28 mouse cellular contexts compared by ENCODE assay signal in the genomic region with DNA sequence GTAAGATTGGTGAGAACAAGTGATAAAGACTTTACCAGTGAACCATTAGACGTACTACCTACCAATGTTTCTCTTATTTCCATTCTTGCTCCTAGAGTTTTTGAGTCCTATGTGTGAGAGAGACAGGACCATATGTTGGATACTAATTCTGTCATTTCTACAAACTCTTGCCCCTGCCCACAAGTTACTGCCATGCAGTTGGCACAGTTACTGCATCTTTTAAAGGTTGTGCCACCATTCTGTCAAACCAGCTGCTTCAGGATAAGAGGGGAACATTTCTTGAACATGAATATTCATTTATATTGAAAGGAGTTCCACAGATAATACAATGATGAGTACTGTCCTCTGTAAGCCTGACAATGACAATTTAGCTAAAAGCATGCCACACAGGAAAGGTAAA.
A peak's percentile ranks its signal among the peaks of the same experiment; 100 is the strongest.
DNase-seq lines count a peak whose midpoint lies in the region; ATAC-seq and TF ChIP-seq lines count a peak whose summit lies in the region.
"Had no signal": no experiment of that assay in that cellular context is flagged by ENCODE, and none has a peak within 500 bp of the region (broad histone marks: within the 10 kb centered on the region; RNA-seq: fewer than 3 reads in every experiment).

No protein-coding gene starts in this region.

- no peak for DNase-seq in frontal cortex, postnatal 14 days (ENCODE audit: low spot score in 2 of 2)
- peak; percentile 35 for DNase-seq in midbrain, embryonic 11.5 days (ENCODE audit: low spot score, missing footprints)
- no peak for DNase-seq in midbrain, postnatal 0 days (ENCODE audit: low spot score)
- peak; percentile 48 to 52 for DNase-seq in layer of hippocampus, adult 2 months (ENCODE audit: low spot score in 2 of 2)
- DNase-seq in layer of hippocampus, adult 9-11 months, result peak; percentile 48
- no peak for DNase-seq in urinary bladder, postnatal 36 days (ENCODE audit: low spot score in 2 of 2)
- no peak for DNase-seq in lung, postnatal 0 days (ENCODE audit: low spot score)
- DNase-seq: adrenal gland, postnatal 25 days; B cell, adult 2 months; cerebellum, adult 2 months; gastrocnemius, postnatal 10 days; heart, postnatal 10 days; kidney, adult 18-20 months; kidney, postnatal 25 days; lung, postnatal 4 days; midbrain, embryonic 14.5 days; retina, postnatal 1 day; thymus, postnatal 4 days had no signal

- ATAC-seq in frontal cortex, adult (ENCODE audit: low TSS enrichment), result peak; percentile 89
- ATAC-seq in midbrain, embryonic 11.5 days (ENCODE audit: low FRiP score), result no peak
- ATAC-seq in midbrain, postnatal 0 days (ENCODE audit: low FRiP score), result no peak
- ATAC-seq in lung, postnatal 0 days, result no peak
- ATAC-seq: inflammation-experienced regulatory T-cells, adult 6 months had no signal

- TF ChIP-seq EP300 in lung, postnatal 0 days (IDR thresholded peaks at IDR 0.05), result no peak

- H3K4me2 ChIP-seq in midbrain, embryonic 11.5 days, result no peak overlapping the region
- no peak overlapping the region for H3K4me2 ChIP-seq in midbrain, postnatal 0 days (ENCODE audit: low read depth, low read length, poor library complexity, severe bottlenecking)
- no peak overlapping the region for H3K4me2 ChIP-seq in lung, postnatal 0 days (replicated peaks; ENCODE audit: low read depth, low read length)
- H3K4me2 ChIP-seq: heart, embryonic 13.5 days; hindbrain, embryonic 15.5 days; kidney, embryonic 15.5 days; limb, embryonic 13.5 days; liver, embryonic 11.5 days; lung, embryonic 15.5 days; neural tube, embryonic 15.5 days had no signal

- H3K27ac ChIP-seq in midbrain, embryonic 11.5 days (ENCODE audit: low read depth, low read length), result no peak overlapping the region
- no peak overlapping the region for H3K27ac ChIP-seq in midbrain, postnatal 0 days (ENCODE audit: low read depth, low read length)
- peak overlapping the region; percentile 58 for H3K27ac ChIP-seq in layer of hippocampus, adult 2 months
- no peak overlapping the region for H3K27ac ChIP-seq in lung, postnatal 0 days (ENCODE audit: low read length)
- H3K27ac ChIP-seq: heart, embryonic 13.5 days; hindbrain, embryonic 15.5 days; kidney, embryonic 15.5 days; limb, embryonic 13.5 days; lung, embryonic 15.5 days; neural tube, embryonic 15.5 days had no signal

- H3K9ac ChIP-seq in midbrain, embryonic 11.5 days (ENCODE audit: low read length), result no peak overlapping the region
- no peak overlapping the region for H3K9ac ChIP-seq in midbrain, postnatal 0 days (replicated peaks; ENCODE audit: low read length, poor library complexity, severe bottlenecking)
- no peak overlapping the region for H3K9ac ChIP-seq in lung, postnatal 0 days (replicated peaks; ENCODE audit: low read depth)
- H3K9ac ChIP-seq: heart, embryonic 13.5 days; hindbrain, embryonic 15.5 days; kidney, embryonic 15.5 days; limb, embryonic 13.5 days; lung, embryonic 15.5 days; neural tube, embryonic 15.5 days had no signal

- no peak for TF ChIP-seq CTCF in midbrain, postnatal 0 days (IDR thresholded peaks at IDR 0.05)
- TF ChIP-seq CTCF in layer of hippocampus, adult 2 months (conservative IDR thresholded peaks at IDR 0.05), result no peak
- TF ChIP-seq CTCF in lung, postnatal 0 days (IDR thresholded peaks at IDR 0.05), result no peak

- no peak overlapping the region for H3K4me3 ChIP-seq in midbrain, embryonic 11.5 days (ENCODE audit: low read depth, low read length)
- H3K4me3 ChIP-seq in midbrain, postnatal 0 days (ENCODE audit: low read depth, low read length), result no peak overlapping the region
- H3K4me3 ChIP-seq in layer of hippocampus, adult 2 months, result no peak overlapping the region
- H3K4me3 ChIP-seq in lung, postnatal 0 days (ENCODE audit: low read depth, low read length), result no peak overlapping the region
- H3K4me3 ChIP-seq: erythroblast, embryonic 14.5 days; heart, embryonic 13.5 days; hindbrain, embryonic 15.5 days; kidney, embryonic 15.5 days; limb, embryonic 13.5 days; lung, embryonic 15.5 days; neural tube, embryonic 15.5 days had no signal

- peaks cover 4% of the 10 kb centered on the region for H3K4me1 ChIP-seq in midbrain, embryonic 11.5 days (ENCODE audit: control insufficient read depth, insufficient read depth, low read length)
- H3K4me1 ChIP-seq in midbrain, postnatal 0 days (ENCODE audit: insufficient read depth, low read length), result no peaks in the 10 kb centered on the region
- H3K4me1 ChIP-seq in lung, postnatal 0 days (ENCODE audit: insufficient read depth, low read depth, low read length), result no peaks in the 10 kb centered on the region
- H3K4me1 ChIP-seq: heart, embryonic 13.5 days; hindbrain, embryonic 15.5 days; kidney, embryonic 15.5 days; lung, embryonic 15.5 days; neural tube, embryonic 15.5 days had no signal

- H3K36me3 ChIP-seq in midbrain, embryonic 11.5 days (ENCODE audit: control insufficient read depth, insufficient read depth, low read length), result no peaks in the 10 kb centered on the region
- H3K36me3 ChIP-seq in midbrain, postnatal 0 days (ENCODE audit: insufficient read depth, low read length), result no peaks in the 10 kb centered on the region
- H3K36me3 ChIP-seq in lung, postnatal 0 days (ENCODE audit: insufficient read depth, low read length), result no peaks in the 10 kb centered on the region
- H3K36me3 ChIP-seq: heart, embryonic 13.5 days; hindbrain, embryonic 15.5 days; kidney, embryonic 15.5 days; limb, embryonic 13.5 days; lung, embryonic 15.5 days; neural tube, embryonic 15.5 days had no signal

- no peaks in the 10 kb centered on the region for H3K27me3 ChIP-seq in midbrain, embryonic 11.5 days (ENCODE audit: control insufficient read depth, insufficient read depth, low read length)
- no peaks in the 10 kb centered on the region for H3K27me3 ChIP-seq in midbrain, postnatal 0 days (ENCODE audit: insufficient read depth, low read length)
- H3K27me3 ChIP-seq in lung, postnatal 0 days (replicated peaks; ENCODE audit: insufficient read depth, low read length), result no peaks in the 10 kb centered on the region
- H3K27me3 ChIP-seq: heart, embryonic 13.5 days; hindbrain, embryonic 15.5 days; kidney, embryonic 15.5 days; limb, embryonic 13.5 days; lung, embryonic 15.5 days; neural tube, embryonic 15.5 days had no signal

- 83% methylated on average over 1 of the region's 1 CpGs for WGBS in midbrain, embryonic 11.5 days
- WGBS in midbrain, postnatal 0 days, result 79% methylated on average over 1 of the region's 1 CpGs
- 75% methylated on average over 1 of the region's 1 CpGs for WGBS in lung, postnatal 0 days

- H3K9me3 ChIP-seq in midbrain, embryonic 11.5 days (ENCODE audit: control insufficient read depth, low read length), result no peaks in the 10 kb centered on the region
- H3K9me3 ChIP-seq in midbrain, postnatal 0 days (ENCODE audit: low read length), result no peaks in the 10 kb centered on the region
- H3K9me3 ChIP-seq in lung, postnatal 0 days (ENCODE audit: low read length), result no peaks in the 10 kb centered on the region
- H3K9me3 ChIP-seq: hindbrain, embryonic 15.5 days; kidney, embryonic 15.5 days; limb, embryonic 13.5 days; lung, embryonic 15.5 days; neural tube, embryonic 15.5 days had no signal

Comparison
In these comparisons a context has a peak if more than half of its experiments do, and no peak if none do; other contexts are left out.
1. DNase-seq: peak in midbrain, embryonic 11.5 days (single experiment), layer of hippocampus, adult 2 months (2 of 2) and layer of hippocampus, adult 9-11 months (single experiment); none in frontal cortex, postnatal 14 days (0 of 2), midbrain, postnatal 0 days (single experiment), urinary bladder, postnatal 36 days (0 of 2) and lung, postnatal 0 days (single experiment).